Mouse (Mus musculus): ENCODE results near the gene Fxyd7. TPM values are rescaled to one million over a fixed set of nuclear protein-coding genes. Genes with fewer than 3 reads are reported as not detected.

Fxyd7 gene
- polyA plus RNA-seq, 1 experiment from 2014 or later: 1.8 TPM

DNA sequence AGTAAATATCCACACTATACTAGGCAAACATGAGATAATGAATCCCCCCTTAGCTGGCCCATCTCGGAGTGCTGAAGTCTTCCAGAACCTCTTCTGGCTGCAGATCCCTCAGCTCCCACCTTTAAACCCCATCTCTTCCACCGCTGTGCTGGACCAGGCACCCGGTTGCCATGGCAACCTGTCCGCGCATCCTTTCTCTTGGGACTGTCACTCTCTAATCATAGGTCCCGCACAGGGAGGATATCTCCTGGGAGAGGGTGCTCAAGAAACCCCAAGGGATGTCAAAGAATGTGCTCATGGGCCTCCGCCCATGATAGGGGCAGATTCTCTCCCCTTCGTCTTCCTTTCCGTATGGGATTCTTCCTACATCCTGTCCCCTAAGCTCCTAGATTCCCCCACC, 346 bp downstream of the Fxyd7 start:
- no peak for ATAC-seq
- Histone ChIP-seq H3K4me3 (ENCODE audit: low read depth, low read length) (no peak overlapping the region), H3K27me3 (replicated peaks; ENCODE audit: insufficient read depth, low read length) (peaks cover 32% of the 10 kb centered on the region), H3K4me1 (ENCODE audit: insufficient read depth, low read depth, low read length) (0 out of 2 replicates have a peak, but pooled peaks cover 7% of the 10 kb centered on the region), H3K9me3 (ENCODE audit: low read length) (no peaks in the 10 kb centered on the region), H3K36me3 (ENCODE audit: insufficient read depth, low read length) (no peaks in the 10 kb centered on the region), H3K4me2 (replicated peaks; ENCODE audit: low read depth, low read length) (no peak overlapping the region), H3K9ac (replicated peaks; ENCODE audit: low read depth) (no peak overlapping the region), H3K27ac (ENCODE audit: low read length) (no peak overlapping the region)
- no peak for DNase-seq (ENCODE audit: low spot score)
- 4% methylated on average over 9 of the region's 9 CpGs for WGBS
- TF ChIP-seq CTCF (IDR thresholded peaks at IDR 0.05) (no peak), EP300 (IDR thresholded peaks at IDR 0.05) (no peak)

DNA sequence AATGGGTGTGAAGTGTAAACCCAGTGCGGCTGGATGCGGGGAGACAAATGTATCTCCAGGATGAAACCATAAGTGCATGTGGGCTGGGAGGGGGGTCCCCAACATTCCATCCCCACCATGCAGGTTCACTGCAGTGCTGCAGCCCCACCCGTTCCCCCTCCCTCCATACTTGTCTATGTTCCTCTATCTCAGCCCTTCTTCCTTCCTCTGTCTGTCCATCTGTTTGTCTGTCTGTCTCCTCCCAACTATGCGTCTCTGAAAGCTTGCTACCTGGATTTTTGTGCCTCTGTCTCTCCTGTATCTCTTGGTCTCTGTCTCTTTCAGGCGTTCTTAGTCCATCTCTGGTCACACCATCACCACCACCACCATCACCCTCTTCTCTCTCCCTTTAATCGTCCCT, 780 bp downstream of the Fxyd7 start:
- no peak for TF ChIP-seq CTCF (IDR thresholded peaks at IDR 0.05)
- no peak for TF ChIP-seq EP300 (IDR thresholded peaks at IDR 0.05)

DNA sequence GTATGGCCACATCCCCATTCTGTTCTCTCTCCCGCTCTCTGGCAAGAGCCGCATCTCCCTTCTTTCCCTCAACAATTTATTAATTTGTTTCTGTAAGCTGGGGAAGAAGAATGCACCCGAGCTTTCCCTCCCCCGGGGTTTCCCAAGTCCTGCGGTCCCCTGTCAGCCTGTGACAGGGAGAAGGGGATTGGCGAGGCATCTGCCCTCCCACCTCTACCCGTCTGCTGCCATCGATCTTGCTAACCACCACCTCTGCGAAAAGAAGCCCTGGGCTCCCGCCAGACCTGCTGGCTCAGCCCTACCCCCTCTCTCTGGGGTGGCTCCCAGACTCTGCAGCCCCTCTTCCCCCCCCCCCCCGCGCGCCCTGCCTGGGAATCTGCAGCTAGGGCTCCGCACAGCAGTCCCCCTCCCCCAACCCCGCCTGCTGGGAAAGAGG, 1.4 kb downstream of the Fxyd7 start:
- H3K27me3 ChIP-seq (replicated peaks; ENCODE audit: insufficient read depth, low read length): peaks cover 32% of the 10 kb centered on the region

More for the DNA sequence above, 780 bp downstream of the Fxyd7 start:
- WGBS: 4% methylated on average over 6 of the region's 6 CpGs
- DNase-seq (ENCODE audit: low spot score): no peak
- Histone ChIP-seq H3K9me3 (ENCODE audit: low read length) (no peaks in the 10 kb centered on the region), H3K27ac (ENCODE audit: low read length) (no peak overlapping the region), H3K4me2 (replicated peaks; ENCODE audit: low read depth, low read length) (no peak overlapping the region), H3K27me3 (replicated peaks; ENCODE audit: insufficient read depth, low read length) (peaks cover 32% of the 10 kb centered on the region), H3K4me1 (ENCODE audit: insufficient read depth, low read depth, low read length) (0 out of 2 replicates have a peak, but pooled peaks cover 7% of the 10 kb centered on the region), H3K36me3 (ENCODE audit: insufficient read depth, low read length) (no peaks in the 10 kb centered on the region), H3K9ac (replicated peaks; ENCODE audit: low read depth) (no peak overlapping the region), H3K4me3 (ENCODE audit: low read depth, low read length) (no peak overlapping the region)
- no peak for ATAC-seq

GRCm38 (mm10) chr7:31049135-31049845, 2.0 kb downstream of the Fxyd7 start:
- Histone ChIP-seq H3K9ac (replicated peaks; ENCODE audit: low read depth) (no peak overlapping the region), H3K36me3 (ENCODE audit: insufficient read depth, low read length) (no peaks in the 10 kb centered on the region), H3K27me3 (replicated peaks; ENCODE audit: insufficient read depth, low read length) (peaks cover 32% of the 10 kb centered on the region), H3K4me3 (ENCODE audit: low read depth, low read length) (no peak overlapping the region), H3K9me3 (ENCODE audit: low read length) (no peaks in the 10 kb centered on the region), H3K27ac (ENCODE audit: low read length) (no peak overlapping the region), H3K4me1 (ENCODE audit: insufficient read depth, low read depth, low read length) (0 out of 2 replicates have a peak, but pooled peaks cover 7% of the 10 kb centered on the region), H3K4me2 (replicated peaks; ENCODE audit: low read depth, low read length) (no peak overlapping the region)
- ATAC-seq (no peak), DNase-seq (ENCODE audit: low spot score) (peak; percentile 40)
- peak; percentile 15; the same call in 1 of the 2 replicates for TF ChIP-seq CTCF (IDR thresholded peaks at IDR 0.05)
- TF ChIP-seq EP300 (IDR thresholded peaks at IDR 0.05): no peak
- 16% methylated on average over 5 of the region's 5 CpGs for WGBS

More for the DNA sequence above, 1.4 kb downstream of the Fxyd7 start:
- no peaks in the 10 kb centered on the region for H3K36me3 ChIP-seq (ENCODE audit: insufficient read depth, low read length)
- ATAC-seq (no peak), DNase-seq (ENCODE audit: low spot score) (no peak)
- no peak overlapping the region for H3K4me3 ChIP-seq (ENCODE audit: low read depth, low read length)
- no peak overlapping the region for H3K9ac ChIP-seq (replicated peaks; ENCODE audit: low read depth)
- WGBS: 3% methylated on average over 10 of the region's 15 CpGs
- no peak overlapping the region for H3K27ac ChIP-seq (ENCODE audit: low read length)
- no peak overlapping the region for H3K4me2 ChIP-seq (replicated peaks; ENCODE audit: low read depth, low read length)
- no peaks in the 10 kb centered on the region for H3K9me3 ChIP-seq (ENCODE audit: low read length)
- 0 out of 2 replicates have a peak, but pooled peaks cover 7% of the 10 kb centered on the region for H3K4me1 ChIP-seq (ENCODE audit: insufficient read depth, low read depth, low read length)
- TF ChIP-seq EP300 (IDR thresholded peaks at IDR 0.05) (no peak), CTCF (IDR thresholded peaks at IDR 0.05) (no peak)

DNA sequence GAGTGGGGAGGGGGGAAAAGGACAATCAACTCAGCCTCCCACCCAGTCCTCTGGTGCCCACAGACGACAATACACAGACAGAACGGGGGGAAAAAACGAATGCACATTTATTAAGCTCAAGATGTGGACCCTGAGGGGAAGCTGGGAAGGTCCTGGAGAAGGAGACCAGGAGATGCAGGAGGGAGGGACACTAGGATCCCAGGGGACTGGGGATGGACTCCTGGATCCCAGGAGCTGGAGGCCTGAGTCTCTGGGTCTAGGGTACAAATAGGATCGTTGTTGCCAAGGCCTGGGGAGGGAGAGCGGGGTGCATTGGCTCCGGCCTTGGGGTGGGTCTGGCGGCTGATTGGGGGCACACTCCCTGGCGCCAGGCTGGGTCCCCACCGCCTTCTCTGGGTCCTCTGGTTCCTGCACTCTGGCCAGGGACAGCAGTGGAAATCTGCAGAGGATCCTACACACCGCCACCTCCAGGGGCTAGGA, 8.8 kb downstream of the Fxyd7 start, which contains the start of gene Fxyd5:
Gene Fxyd5, minus strand, starts transcription at position 51 of the 480 bp plus-strand sequence.
- Histone ChIP-seq H3K4me3 (ENCODE audit: low read depth, low read length) (peak within 1 kb of the TSS; percentile 38), H3K27ac (ENCODE audit: low read length) (peak within 1 kb of the TSS; percentile 72), H3K9ac (replicated peaks; ENCODE audit: low read depth) (peak within 1 kb of the TSS; percentile 9; the same call in 1 of the 2 replicates), H3K36me3 (ENCODE audit: insufficient read depth, low read length) (no peaks in the 10 kb centered on the region), H3K9me3 (ENCODE audit: low read length) (no peaks in the 10 kb centered on the region), H3K4me2 (replicated peaks; ENCODE audit: low read depth, low read length) (peak within 1 kb of the TSS; percentile 50), H3K4me1 (ENCODE audit: insufficient read depth, low read depth, low read length) (no peaks in the 10 kb centered on the region), H3K27me3 (replicated peaks; ENCODE audit: insufficient read depth, low read length) (no peaks in the 10 kb centered on the region)
- ATAC-seq (peak; percentile 13; the same call in 1 of the 2 replicates), DNase-seq (ENCODE audit: low spot score) (no peak)
- TF ChIP-seq EP300 (IDR thresholded peaks at IDR 0.05): no peak
- WGBS: 40% methylated on average over 10 of the region's 10 CpGs

DNA sequence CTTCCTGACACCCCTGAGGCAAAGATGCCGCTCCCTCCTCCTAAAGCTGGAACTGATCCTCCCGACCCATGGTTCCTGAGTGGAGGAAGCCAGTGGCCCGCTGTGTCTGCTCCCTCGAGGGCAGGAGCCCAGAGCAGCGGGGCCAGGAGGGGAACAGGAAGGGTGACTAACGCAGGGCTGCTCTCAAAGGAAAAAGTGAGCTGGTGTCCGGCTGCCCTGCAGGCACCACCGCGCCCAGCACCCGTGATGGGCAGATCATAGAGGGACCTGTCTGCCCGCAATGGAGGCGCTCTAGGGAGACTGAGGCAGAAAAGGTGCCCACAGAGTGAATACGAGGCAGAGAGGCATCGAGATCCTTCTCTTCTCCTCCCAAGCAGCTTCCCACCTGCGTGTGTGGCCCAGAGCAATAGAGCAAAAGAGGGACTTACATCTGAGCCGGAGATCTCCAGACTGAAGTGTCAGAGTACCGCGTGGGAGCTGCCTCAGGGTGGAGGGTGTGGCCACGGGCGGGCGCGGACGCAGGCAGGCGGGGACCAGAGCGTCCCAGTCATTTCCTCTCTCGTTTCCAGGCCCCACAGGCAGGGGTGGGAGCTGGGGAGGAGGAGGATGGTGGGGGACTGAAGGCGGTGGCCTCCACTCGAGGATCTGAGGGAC, 9.5 kb downstream of the Fxyd7 start:
- Histone ChIP-seq H3K4me1 (ENCODE audit: insufficient read depth, low read depth, low read length) (no peaks in the 10 kb centered on the region), H3K27ac (ENCODE audit: low read length) (peak overlapping the region; percentile 72), H3K9ac (replicated peaks; ENCODE audit: low read depth) (peak overlapping the region; percentile 9; the same call in 1 of the 2 replicates), H3K27me3 (replicated peaks; ENCODE audit: insufficient read depth, low read length) (no peaks in the 10 kb centered on the region), H3K36me3 (ENCODE audit: insufficient read depth, low read length) (no peaks in the 10 kb centered on the region), H3K9me3 (ENCODE audit: low read length) (no peaks in the 10 kb centered on the region), H3K4me2 (replicated peaks; ENCODE audit: low read depth, low read length) (peak overlapping the region; percentile 50), H3K4me3 (ENCODE audit: low read depth, low read length) (peak overlapping the region; percentile 38)
- ATAC-seq (peak; percentile 94), DNase-seq (ENCODE audit: low spot score) (peak; percentile 77)
- WGBS: 2% methylated on average over 27 of the region's 28 CpGs
- TF ChIP-seq CTCF (IDR thresholded peaks at IDR 0.05): peak; percentile 17; the same call in 1 of the 2 replicates
- peak; percentile 44; the same call in 1 of the 2 replicates for TF ChIP-seq EP300 (IDR thresholded peaks at IDR 0.05)

All from lung, postnatal 0 days (tissue).